Mouse (Mus musculus): ENCODE measurements around the gene Gm20388. TPM values are rescaled to one million over a fixed set of nuclear protein-coding genes. Genes with fewer than 3 reads are reported as not detected.
A peak's percentile ranks its signal among the peaks of the same experiment; 100 is the strongest.
"Not testable (repeated sequence)": the region's sequence is repeated elsewhere in the genome, so short reads cannot be mapped to it uniquely, and the experiment has no call there.

The Gm20388 gene
- total and polyA plus RNA-seq, 3 experiments = 0.02 to 0.05 TPM; not detected in 1

- Histone ChIP-seq H3K4me1 (ENCODE audit: insufficient read depth, low read depth, low read length) (peaks cover 88% of the 10 kb centered on the region), H3K9me3 (replicated peaks) (no peaks in the 10 kb centered on the region), H3K4me3 (ENCODE audit: low read depth, low read length) (peak overlapping the region; percentile 92; the same call in 1 of the 2 replicates), H3K27me3 (ENCODE audit: insufficient read depth, low read length) (no peaks in the 10 kb centered on the region; the same call in 1 of the 2 replicates), H3K36me3 (replicated peaks) (peaks cover 72% of the 10 kb centered on the region)
- no peak for ATAC-seq (ENCODE audit: extremely low read depth, insufficient number of reproducible peaks, low FRiP score, poor library complexity, severe bottlenecking)
- DNase-seq (ENCODE audit: low spot score) = no peak
- no peak for TF ChIP-seq GATA2 (IDR thresholded peaks at IDR 0.05; ENCODE audit: borderline replicate concordance, low read depth, low read length)
- TF ChIP-seq GATA1 (IDR thresholded peaks at IDR 0.05; ENCODE audit: borderline replicate concordance, low read length) = no peak
- TF ChIP-seq TAL1 (conservative IDR thresholded peaks at IDR 0.05; ENCODE audit: low read depth, low read length) = no peak
- no peak for TF ChIP-seq POLR2AphosphoS5 (IDR thresholded peaks at IDR 0.05; ENCODE audit: insufficient replicate concordance, low read depth, low read length)
- TF ChIP-seq CTCF (IDR thresholded peaks at IDR 0.05; ENCODE audit: low read depth, low read length) = no peak
Measured at GRCm38 (mm10) chr8:122569996-122570395, 2659.4 kb downstream of the Gm20388 start.

GRCm38 (mm10) chr8:122571153-122571552 is 2660.5 kb downstream of the Gm20388 start:
- peaks cover 89% of the 10 kb centered on the region for H3K4me1 ChIP-seq (ENCODE audit: insufficient read depth, low read depth, low read length)
- no peak for ATAC-seq (ENCODE audit: extremely low read depth, insufficient number of reproducible peaks, low FRiP score, poor library complexity, severe bottlenecking)
- DNase-seq (ENCODE audit: low spot score) = no peak
- H3K4me3 ChIP-seq (ENCODE audit: low read depth, low read length) = peak overlapping the region; percentile 34; the same call in 1 of the 2 replicates
- no peaks in the 10 kb centered on the region for H3K9me3 ChIP-seq (replicated peaks)
- no peak for TF ChIP-seq GATA1 (IDR thresholded peaks at IDR 0.05; ENCODE audit: borderline replicate concordance, low read length)
- no peak for TF ChIP-seq TAL1 (conservative IDR thresholded peaks at IDR 0.05; ENCODE audit: low read depth, low read length)
- no peak for TF ChIP-seq CTCF (IDR thresholded peaks at IDR 0.05; ENCODE audit: low read depth, low read length)
- no peak for TF ChIP-seq POLR2AphosphoS5 (IDR thresholded peaks at IDR 0.05; ENCODE audit: insufficient replicate concordance, low read depth, low read length)
- no peak for TF ChIP-seq GATA2 (IDR thresholded peaks at IDR 0.05; ENCODE audit: borderline replicate concordance, low read depth, low read length)
- H3K36me3 ChIP-seq (replicated peaks) = peaks cover 70% of the 10 kb centered on the region
- H3K27me3 ChIP-seq (ENCODE audit: insufficient read depth, low read length) = no peaks in the 10 kb centered on the region; the same call in 1 of the 2 replicates

- no peak for ATAC-seq (ENCODE audit: extremely low read depth, insufficient number of reproducible peaks, low FRiP score, poor library complexity, severe bottlenecking)
- peaks cover 89% of the 10 kb centered on the region for H3K4me1 ChIP-seq (ENCODE audit: insufficient read depth, low read depth, low read length)
Measured at GRCm38 (mm10) chr8:122571750-122572267, 2661.2 kb downstream of the Gm20388 start.

GRCm38 (mm10) chr8:122572751-122573150 is 2662.1 kb downstream of the Gm20388 start:
- Histone ChIP-seq H3K27me3 (ENCODE audit: insufficient read depth, low read length) (no peaks in the 10 kb centered on the region; the same call in 1 of the 2 replicates), H3K9me3 (replicated peaks) (no peaks in the 10 kb centered on the region), H3K4me1 (ENCODE audit: insufficient read depth, low read depth, low read length) (peaks cover 89% of the 10 kb centered on the region), H3K36me3 (replicated peaks) (peaks cover 70% of the 10 kb centered on the region), H3K4me3 (ENCODE audit: low read depth, low read length) (no peak overlapping the region; the same call in 1 of the 2 replicates)
- no peak for TF ChIP-seq GATA2 (IDR thresholded peaks at IDR 0.05; ENCODE audit: borderline replicate concordance, low read depth, low read length)
- TF ChIP-seq TAL1 (conservative IDR thresholded peaks at IDR 0.05; ENCODE audit: low read depth, low read length) = no peak
- no peak for TF ChIP-seq GATA1 (IDR thresholded peaks at IDR 0.05; ENCODE audit: borderline replicate concordance, low read length)
- no peak for TF ChIP-seq POLR2AphosphoS5 (IDR thresholded peaks at IDR 0.05; ENCODE audit: insufficient replicate concordance, low read depth, low read length)
- TF ChIP-seq CTCF (IDR thresholded peaks at IDR 0.05; ENCODE audit: low read depth, low read length) = no peak
- no peak for ATAC-seq (ENCODE audit: extremely low read depth, insufficient number of reproducible peaks, low FRiP score, poor library complexity, severe bottlenecking)
- no peak for DNase-seq (ENCODE audit: low spot score)

More at GRCm38 (mm10) chr8:122571750-122572267, 2661.2 kb downstream of the Gm20388 start:
- TF ChIP-seq TAL1 (conservative IDR thresholded peaks at IDR 0.05; ENCODE audit: low read depth, low read length) = no peak
- TF ChIP-seq GATA2 (IDR thresholded peaks at IDR 0.05; ENCODE audit: borderline replicate concordance, low read depth, low read length) = no peak
- TF ChIP-seq CTCF (IDR thresholded peaks at IDR 0.05; ENCODE audit: low read depth, low read length) = no peak
- no peak for TF ChIP-seq POLR2AphosphoS5 (IDR thresholded peaks at IDR 0.05; ENCODE audit: insufficient replicate concordance, low read depth, low read length)
- no peak for TF ChIP-seq GATA1 (IDR thresholded peaks at IDR 0.05; ENCODE audit: borderline replicate concordance, low read length)
- H3K36me3 ChIP-seq (replicated peaks) = peaks cover 70% of the 10 kb centered on the region
- H3K27me3 ChIP-seq (ENCODE audit: insufficient read depth, low read length) = no peaks in the 10 kb centered on the region; the same call in 1 of the 2 replicates
- H3K9me3 ChIP-seq (replicated peaks) = no peaks in the 10 kb centered on the region
- no peak for DNase-seq (ENCODE audit: low spot score)
- H3K4me3 ChIP-seq (ENCODE audit: low read depth, low read length) = peak overlapping the region; percentile 34; the same call in 1 of the 2 replicates

GRCm38 (mm10) chr8:122573176-122573575 is 2662.5 kb downstream of the Gm20388 start:
- DNase-seq (ENCODE audit: low spot score); H3K9me3 ChIP-seq (replicated peaks); ATAC-seq (ENCODE audit: extremely low read depth, insufficient number of reproducible peaks, low FRiP score, poor library complexity, severe bottlenecking); H3K27me3 ChIP-seq (ENCODE audit: insufficient read depth, low read length); H3K4me3 ChIP-seq (ENCODE audit: low read depth, low read length): not testable (repeated sequence)
- H3K36me3 ChIP-seq (replicated peaks) = peaks cover 70% of the 10 kb centered on the region
- H3K4me1 ChIP-seq (ENCODE audit: insufficient read depth, low read depth, low read length) = peaks cover 89% of the 10 kb centered on the region

DNA sequence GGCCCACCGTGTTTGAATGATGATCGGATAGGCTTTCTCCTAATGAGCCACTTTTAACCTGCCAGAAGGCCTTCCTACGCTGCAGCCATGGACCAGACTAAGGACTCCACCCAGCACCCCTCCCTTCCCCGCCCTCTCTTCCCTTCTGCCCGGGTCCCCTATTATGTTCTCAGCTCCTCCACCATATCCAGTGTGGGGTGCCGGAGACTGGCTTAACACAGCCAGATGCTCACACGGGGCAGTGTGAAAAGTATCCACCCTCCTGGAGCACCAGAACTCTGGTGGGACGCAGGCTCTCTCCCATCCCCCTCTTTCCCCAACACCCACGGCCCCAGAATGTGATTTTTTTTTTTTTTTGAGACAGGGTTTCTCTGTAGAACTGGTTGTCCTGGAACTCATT is 2662.9 kb downstream of the Gm20388 start:
- no peak for DNase-seq (ENCODE audit: low spot score)
- Histone ChIP-seq H3K27me3 (ENCODE audit: insufficient read depth, low read length) (peaks cover 3% of the 10 kb centered on the region; the same call in 1 of the 2 replicates), H3K36me3 (replicated peaks) (peaks cover 73% of the 10 kb centered on the region), H3K4me3 (ENCODE audit: low read depth, low read length) (no peak overlapping the region), H3K4me1 (ENCODE audit: insufficient read depth, low read depth, low read length) (peaks cover 89% of the 10 kb centered on the region), H3K9me3 (replicated peaks) (no peaks in the 10 kb centered on the region)
- TF ChIP-seq TAL1 (conservative IDR thresholded peaks at IDR 0.05; ENCODE audit: low read depth, low read length) = no peak
- no peak for TF ChIP-seq GATA2 (IDR thresholded peaks at IDR 0.05; ENCODE audit: borderline replicate concordance, low read depth, low read length)
- no peak for TF ChIP-seq CTCF (IDR thresholded peaks at IDR 0.05; ENCODE audit: low read depth, low read length)
- no peak for TF ChIP-seq POLR2AphosphoS5 (IDR thresholded peaks at IDR 0.05; ENCODE audit: insufficient replicate concordance, low read depth, low read length)
- TF ChIP-seq GATA1 (IDR thresholded peaks at IDR 0.05; ENCODE audit: borderline replicate concordance, low read length) = no peak
- no peak for ATAC-seq (ENCODE audit: extremely low read depth, insufficient number of reproducible peaks, low FRiP score, poor library complexity, severe bottlenecking)

Measured in G1E (cell line).